Mouse (Mus musculus): ENCODE data around the gene Gm49711. TPM values are rescaled to one million over a fixed set of nuclear protein-coding genes. Genes with fewer than 3 reads are reported as not detected.

Gm49711 gene
- polyA plus RNA-seq, 1 experiment, result 0.13 TPM

GRCm38 (mm10) chr16:92058644-92059620 lies 816 bp downstream of the Gm49711 start:
- Histone ChIP-seq H3K36me3 (ENCODE audit: control insufficient read depth) (peaks cover 13% of the 10 kb centered on the region), H3K4me1 (ENCODE audit: control insufficient read depth) (peaks cover 22% of the 10 kb centered on the region), H3K4me3 (replicated peaks) (peak overlapping the region; percentile 85), H3K9me3 (ENCODE audit: control insufficient read depth, low read length) (peaks cover 7% of the 10 kb centered on the region), H3K27me3 (ENCODE audit: control insufficient read depth) (peaks cover 13% of the 10 kb centered on the region)
- no peak for TF ChIP-seq GATA1 (IDR thresholded peaks at IDR 0.05; ENCODE audit: low read length)
- no peak for TF ChIP-seq TAL1 (IDR thresholded peaks at IDR 0.05; ENCODE audit: low read length)

GRCm38 (mm10) chr16:92060213-92060612 lies 2.1 kb downstream of the Gm49711 start:
- no peak overlapping the region for H3K4me3 ChIP-seq (replicated peaks)

GRCm38 (mm10) chr16:92061586-92061985 lies 3.5 kb downstream of the Gm49711 start:
- H3K4me3 ChIP-seq (replicated peaks), result no peak overlapping the region
- peaks cover 22% of the 10 kb centered on the region for H3K4me1 ChIP-seq (ENCODE audit: control insufficient read depth)
- H3K9me3 ChIP-seq (ENCODE audit: control insufficient read depth, low read length), result no peaks in the 10 kb centered on the region
- H3K27me3 ChIP-seq (ENCODE audit: control insufficient read depth), result peaks cover 8% of the 10 kb centered on the region
- peaks cover 13% of the 10 kb centered on the region for H3K36me3 ChIP-seq (ENCODE audit: control insufficient read depth)
- TF ChIP-seq TAL1 (IDR thresholded peaks at IDR 0.05; ENCODE audit: low read length) (no peak), GATA1 (IDR thresholded peaks at IDR 0.05; ENCODE audit: low read length) (no peak)

More at GRCm38 (mm10) chr16:92060213-92060612, 2.1 kb downstream of the Gm49711 start:
- TF ChIP-seq TAL1 (IDR thresholded peaks at IDR 0.05; ENCODE audit: low read length) (no peak), GATA1 (IDR thresholded peaks at IDR 0.05; ENCODE audit: low read length) (no peak)
- Histone ChIP-seq H3K4me1 (ENCODE audit: control insufficient read depth) (peaks cover 22% of the 10 kb centered on the region), H3K27me3 (ENCODE audit: control insufficient read depth) (peaks cover 8% of the 10 kb centered on the region), H3K36me3 (ENCODE audit: control insufficient read depth) (peaks cover 9% of the 10 kb centered on the region), H3K9me3 (ENCODE audit: control insufficient read depth, low read length) (no peaks in the 10 kb centered on the region)

GRCm38 (mm10) chr16:92062832-92063231 lies 4.7 kb downstream of the Gm49711 start:
- H3K27me3 ChIP-seq (ENCODE audit: control insufficient read depth), result peaks cover 8% of the 10 kb centered on the region
- H3K4me3 ChIP-seq (replicated peaks), result no peak overlapping the region
- H3K9me3 ChIP-seq (ENCODE audit: control insufficient read depth, low read length), result no peaks in the 10 kb centered on the region
- H3K36me3 ChIP-seq (ENCODE audit: control insufficient read depth), result peaks cover 20% of the 10 kb centered on the region
- H3K4me1 ChIP-seq (ENCODE audit: control insufficient read depth), result peaks cover 14% of the 10 kb centered on the region
- TF ChIP-seq GATA1 (IDR thresholded peaks at IDR 0.05; ENCODE audit: low read length), result no peak
- TF ChIP-seq TAL1 (IDR thresholded peaks at IDR 0.05; ENCODE audit: low read length), result no peak

- Histone ChIP-seq H3K4me3 (replicated peaks) (no peak overlapping the region), H3K4me1 (ENCODE audit: control insufficient read depth) (no peaks in the 10 kb centered on the region), H3K36me3 (ENCODE audit: control insufficient read depth) (peaks cover 30% of the 10 kb centered on the region), H3K9me3 (ENCODE audit: control insufficient read depth, low read length) (no peaks in the 10 kb centered on the region), H3K27me3 (ENCODE audit: control insufficient read depth) (no peaks in the 10 kb centered on the region)
- TF ChIP-seq GATA1 (IDR thresholded peaks at IDR 0.05; ENCODE audit: low read length) (no peak), TAL1 (IDR thresholded peaks at IDR 0.05; ENCODE audit: low read length) (no peak)
These were observed 6.7 kb downstream of the Gm49711 start for GRCm38 (mm10) chr16:92064801-92065200.

GRCm38 (mm10) chr16:92070338-92070737 lies 12.2 kb downstream of the Gm49711 start:
- H3K4me1 ChIP-seq (ENCODE audit: control insufficient read depth), result no peaks in the 10 kb centered on the region
- no peak overlapping the region for H3K4me3 ChIP-seq (replicated peaks)
- H3K27me3 ChIP-seq (ENCODE audit: control insufficient read depth), result no peaks in the 10 kb centered on the region
- no peaks in the 10 kb centered on the region for H3K9me3 ChIP-seq (ENCODE audit: control insufficient read depth, low read length)
- TF ChIP-seq TAL1 (IDR thresholded peaks at IDR 0.05; ENCODE audit: low read length) (no peak), GATA1 (IDR thresholded peaks at IDR 0.05; ENCODE audit: low read length) (no peak)
- peaks cover 34% of the 10 kb centered on the region for H3K36me3 ChIP-seq (ENCODE audit: control insufficient read depth)

GRCm38 (mm10) chr16:92076797-92077196 lies 18.7 kb downstream of the Gm49711 start:
- Histone ChIP-seq H3K4me1 (ENCODE audit: control insufficient read depth) (no peaks in the 10 kb centered on the region), H3K27me3 (ENCODE audit: control insufficient read depth) (no peaks in the 10 kb centered on the region), H3K36me3 (ENCODE audit: control insufficient read depth) (peaks cover 20% of the 10 kb centered on the region), H3K4me3 (replicated peaks) (no peak overlapping the region), H3K9me3 (ENCODE audit: control insufficient read depth, low read length) (no peaks in the 10 kb centered on the region)
- TF ChIP-seq TAL1 (IDR thresholded peaks at IDR 0.05; ENCODE audit: low read length) (no peak), GATA1 (IDR thresholded peaks at IDR 0.05; ENCODE audit: low read length) (no peak)

- no peaks in the 10 kb centered on the region for H3K9me3 ChIP-seq (ENCODE audit: control insufficient read depth, low read length)
- H3K36me3 ChIP-seq (ENCODE audit: control insufficient read depth), result no peaks in the 10 kb centered on the region
- TF ChIP-seq TAL1 (IDR thresholded peaks at IDR 0.05; ENCODE audit: low read length), result no peak
- no peak for TF ChIP-seq GATA1 (IDR thresholded peaks at IDR 0.05; ENCODE audit: low read length)
- H3K4me3 ChIP-seq (replicated peaks), result no peak overlapping the region
- H3K27me3 ChIP-seq (ENCODE audit: control insufficient read depth), result no peaks in the 10 kb centered on the region
- no peaks in the 10 kb centered on the region for H3K4me1 ChIP-seq (ENCODE audit: control insufficient read depth)
These were observed 25.8 kb downstream of the Gm49711 start for GRCm38 (mm10) chr16:92083771-92084453.

- no peak for TF ChIP-seq TAL1 (IDR thresholded peaks at IDR 0.05; ENCODE audit: low read length)
- TF ChIP-seq GATA1 (IDR thresholded peaks at IDR 0.05; ENCODE audit: low read length), result no peak
- H3K4me3 ChIP-seq (replicated peaks), result no peak overlapping the region
- no peaks in the 10 kb centered on the region for H3K36me3 ChIP-seq (ENCODE audit: control insufficient read depth)
- H3K27me3 ChIP-seq (ENCODE audit: control insufficient read depth), result no peaks in the 10 kb centered on the region
- H3K9me3 ChIP-seq (ENCODE audit: control insufficient read depth, low read length), result no peaks in the 10 kb centered on the region
- no peaks in the 10 kb centered on the region for H3K4me1 ChIP-seq (ENCODE audit: control insufficient read depth)
These were observed 31.1 kb downstream of the Gm49711 start for GRCm38 (mm10) chr16:92089225-92089624.

All from erythroblast, embryonic 14.5 days (primary cell).